Comparison of ENCODE assay signal across 8 mouse cellular contexts in the genomic region with DNA sequence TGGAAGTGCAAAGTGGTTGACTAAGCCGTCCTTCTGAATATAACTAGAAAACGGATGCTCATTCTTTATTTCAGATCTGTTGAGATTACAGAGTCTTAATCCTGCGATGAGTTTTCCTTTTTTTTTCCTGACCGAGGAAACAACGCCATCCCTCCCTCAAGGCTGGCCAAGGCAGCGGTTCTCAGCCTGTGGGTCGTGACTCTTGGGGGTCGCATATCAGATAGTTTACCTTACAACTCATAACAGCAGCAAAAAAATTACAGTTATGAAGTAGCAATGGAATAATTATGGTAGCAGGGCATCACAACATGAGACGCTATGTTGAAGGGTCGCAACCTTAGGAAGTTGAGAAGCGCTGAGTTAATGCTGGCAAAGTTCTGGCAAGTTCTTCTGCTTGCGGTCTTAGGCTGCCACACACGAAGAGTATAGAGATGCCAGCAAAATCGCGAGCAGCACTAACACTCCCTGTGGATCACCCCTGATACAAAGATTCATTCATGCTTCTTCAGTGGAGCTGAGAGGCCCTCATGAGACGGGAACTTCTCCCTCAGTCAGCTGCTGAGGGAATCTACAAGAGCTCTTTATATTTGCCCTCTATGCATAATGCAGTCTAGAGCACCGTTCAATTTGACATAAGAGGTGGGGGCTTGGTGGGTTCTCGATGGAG. TPM values are rescaled to one million over a fixed set of nuclear protein-coding genes. Genes with fewer than 3 reads are reported as not detected.
A peak's percentile ranks its signal among the peaks of the same experiment; 100 is the strongest.
DNase-seq lines count a peak whose midpoint lies in the region; ATAC-seq and TF ChIP-seq lines count a peak whose summit lies in the region.

No protein-coding gene starts in this region.

- no peaks in the 10 kb centered on the region for H3K27me3 ChIP-seq in kidney, postnatal 0 days (ENCODE audit: insufficient read depth, low read length)
- H3K27me3 ChIP-seq in embryonic facial prominence, embryonic 10.5 days (replicated peaks; ENCODE audit: low read depth, poor library complexity, severe bottlenecking): no peaks in the 10 kb centered on the region
- no peaks in the 10 kb centered on the region for H3K27me3 ChIP-seq in hindbrain, embryonic 15.5 days
- no peaks in the 10 kb centered on the region for H3K27me3 ChIP-seq in midbrain, postnatal 0 days (ENCODE audit: insufficient read depth, low read length)

- H3K4me2 ChIP-seq in kidney, postnatal 0 days (ENCODE audit: low read length): peak overlapping the region; percentile 55
- H3K4me2 ChIP-seq in hindbrain, embryonic 15.5 days: peak overlapping the region; percentile 62
- peak overlapping the region; percentile 46 for H3K4me2 ChIP-seq in midbrain, postnatal 0 days (ENCODE audit: low read depth, low read length, poor library complexity, severe bottlenecking)

- WGBS in kidney, postnatal 0 days: 45% methylated on average over 18 of the region's 18 CpGs
- WGBS in embryonic facial prominence, embryonic 10.5 days: 52% methylated on average over 18 of the region's 18 CpGs
- WGBS in hindbrain, embryonic 15.5 days: 43% methylated on average over 18 of the region's 18 CpGs
- WGBS in midbrain, postnatal 0 days: 48% methylated on average over 18 of the region's 18 CpGs

- H3K4me1 ChIP-seq in kidney, postnatal 0 days (replicated peaks; ENCODE audit: insufficient read depth, low read length): 0 out of 2 replicates have a peak, but pooled peaks cover 6% of the 10 kb centered on the region
- peaks cover 23% of the 10 kb centered on the region for H3K4me1 ChIP-seq in embryonic facial prominence, embryonic 10.5 days
- peaks cover 15% of the 10 kb centered on the region for H3K4me1 ChIP-seq in hindbrain, embryonic 15.5 days (replicated peaks)
- peaks cover 5% of the 10 kb centered on the region for H3K4me1 ChIP-seq in midbrain, postnatal 0 days (ENCODE audit: insufficient read depth, low read length)

- 0 out of 2 replicates have a peak, but pooled peaks cover 7% of the 10 kb centered on the region for H3K36me3 ChIP-seq in kidney, postnatal 0 days (ENCODE audit: insufficient read depth, low read length)
- peaks cover 31% of the 10 kb centered on the region for H3K36me3 ChIP-seq in embryonic facial prominence, embryonic 10.5 days (replicated peaks)
- H3K36me3 ChIP-seq in hindbrain, embryonic 15.5 days: no peaks in the 10 kb centered on the region
- H3K36me3 ChIP-seq in midbrain, postnatal 0 days (ENCODE audit: insufficient read depth, low read length): no peaks in the 10 kb centered on the region

- 0 out of 2 replicates have a peak overlapping the region, but pooled peaks have one; percentile 16 for H3K27ac ChIP-seq in kidney, postnatal 0 days
- peak overlapping the region; percentile 86 for H3K27ac ChIP-seq in embryonic facial prominence, embryonic 10.5 days (replicated peaks)
- H3K27ac ChIP-seq in hindbrain, embryonic 15.5 days (replicated peaks): peak overlapping the region; percentile 25
- H3K27ac ChIP-seq in midbrain, postnatal 0 days (ENCODE audit: low read depth, low read length): 0 out of 2 replicates have a peak overlapping the region, but pooled peaks have one; percentile 55

- H3K9me3 ChIP-seq in kidney, postnatal 0 days (replicated peaks; ENCODE audit: low read length): no peaks in the 10 kb centered on the region
- H3K9me3 ChIP-seq in embryonic facial prominence, embryonic 10.5 days: no peaks in the 10 kb centered on the region
- H3K9me3 ChIP-seq in hindbrain, embryonic 15.5 days: no peaks in the 10 kb centered on the region
- no peaks in the 10 kb centered on the region for H3K9me3 ChIP-seq in midbrain, postnatal 0 days (ENCODE audit: low read length)

- peak overlapping the region; percentile 75 for H3K4me3 ChIP-seq in kidney, postnatal 0 days (replicated peaks; ENCODE audit: low read depth, low read length)
- H3K4me3 ChIP-seq in embryonic facial prominence, embryonic 10.5 days: peak overlapping the region; percentile 92
- peak overlapping the region; percentile 54 for H3K4me3 ChIP-seq in hindbrain, embryonic 15.5 days
- H3K4me3 ChIP-seq in midbrain, postnatal 0 days (ENCODE audit: low read depth, low read length): peak overlapping the region; percentile 55

- no peak for DNase-seq in kidney, postnatal 0 days (ENCODE audit: low spot score)
- no peak for DNase-seq in kidney, adult 8-10 months
- DNase-seq in embryonic facial prominence, embryonic 10.5 days (ENCODE audit: low spot score): no peak
- DNase-seq in midbrain, postnatal 0 days (ENCODE audit: low spot score): peak; percentile 23
- no peak for DNase-seq in layer of hippocampus, adult 8-10 months (ENCODE audit: low spot score in 2 of 2)
- no peak for DNase-seq in Muller cell, postnatal 12 days (ENCODE audit: inconsistent ontology term)
- DNase-seq in adrenal gland, postnatal 14 days: no peak

- H3K9ac ChIP-seq in kidney, postnatal 0 days (ENCODE audit: low read depth, low read length): 0 out of 2 replicates have a peak overlapping the region, but pooled peaks have one; percentile 23
- no peak overlapping the region for H3K9ac ChIP-seq in hindbrain, embryonic 15.5 days
- 0 out of 2 replicates have a peak overlapping the region, but pooled peaks have one; percentile 36 for H3K9ac ChIP-seq in midbrain, postnatal 0 days (replicated peaks; ENCODE audit: low read length, poor library complexity, severe bottlenecking)

- no peak for ATAC-seq in kidney, postnatal 0 days (replicated peaks; ENCODE audit: low FRiP score, low read depth)
- peak; percentile 40; the same call in 1 of the 2 replicates for ATAC-seq in hindbrain, embryonic 15.5 days (ENCODE audit: low FRiP score, low read depth)
- 0 out of 2 replicates have a peak, but pooled peaks have one; percentile 52 for ATAC-seq in midbrain, postnatal 0 days (ENCODE audit: low FRiP score)

- TF ChIP-seq CTCF in kidney, postnatal 0 days (IDR thresholded peaks at IDR 0.05; ENCODE audit: low read depth): no peak
- no peak for TF ChIP-seq CTCF in midbrain, postnatal 0 days (IDR thresholded peaks at IDR 0.05)

RNA-seq across cellular contexts. Expression of a gene that starts 0.6 kb away (rescaled TPM):
- 70.5 and 85.9 TPM in 2 replicates for polyA plus RNA-seq in kidney, postnatal 0 days (2015; fragmentation: Nextera tagmentation; extraction: Ambion mirVana)
- 332 and 336 TPM in 2 replicates for polyA plus RNA-seq in embryonic facial prominence, embryonic 10.5 days (2016; fragmentation: Nextera tagmentation; extraction: Ambion mirVana)
- 43.7 and 56.9 TPM in 2 replicates for polyA plus RNA-seq in hindbrain, embryonic 15.5 days (2015; fragmentation: Nextera tagmentation; extraction: Ambion mirVana)
- 13.9 and 21.1 TPM in 2 replicates for total RNA-seq in midbrain, postnatal 0 days (2014; rRNA removed)
- polyA plus RNA-seq in midbrain, postnatal 0 days (2015; fragmentation: Nextera tagmentation; extraction: Ambion mirVana): 7.4 and 10.0 TPM in 2 replicates
- 1 to 10 TPM in 2 of 4 experiments, under 1 TPM in 2; 0.62 to 2.4 (median 1.2) TPM for total RNA-seq in layer of hippocampus, adult 8-10 months (2022)
- total RNA-seq in adrenal gland, postnatal 14 days (2021): 52.0 and 70.5 TPM in 2 replicates

RNA-seq across cellular contexts. Expression of a gene that starts 16.4 kb away (rescaled TPM):
- polyA plus RNA-seq in kidney, postnatal 0 days (2015; fragmentation: Nextera tagmentation; extraction: Ambion mirVana): 584 and 616 TPM in 2 replicates
- 658 and 684 TPM in 2 replicates for polyA plus RNA-seq in embryonic facial prominence, embryonic 10.5 days (2016; fragmentation: Nextera tagmentation; extraction: Ambion mirVana)
- 145 and 146 TPM in 2 replicates for polyA plus RNA-seq in hindbrain, embryonic 15.5 days (2015; fragmentation: Nextera tagmentation; extraction: Ambion mirVana)
- 78.8 and 96.7 TPM in 2 replicates for total RNA-seq in midbrain, postnatal 0 days (2014; rRNA removed)
- 92.4 and 104 TPM in 2 replicates for polyA plus RNA-seq in midbrain, postnatal 0 days (2015; fragmentation: Nextera tagmentation; extraction: Ambion mirVana)
- total RNA-seq in layer of hippocampus, adult 8-10 months (2022): 10 to 100 TPM; 69.7 to 86.8 (median 75.2) TPM
- total RNA-seq in adrenal gland, postnatal 14 days (2021): 112 and 219 TPM in 2 replicates

RNA-seq across cellular contexts. Expression of a gene that starts 41.8 kb away (rescaled TPM):
- polyA plus RNA-seq in kidney, postnatal 0 days (2015; fragmentation: Nextera tagmentation; extraction: Ambion mirVana): 1.1 and 1.6 TPM in 2 replicates
- 0.25 TPM in 1 of 2 replicates, not detected in the other for polyA plus RNA-seq in embryonic facial prominence, embryonic 10.5 days (2016; fragmentation: Nextera tagmentation; extraction: Ambion mirVana)
- 1.8 and 3.1 TPM in 2 replicates for polyA plus RNA-seq in hindbrain, embryonic 15.5 days (2015; fragmentation: Nextera tagmentation; extraction: Ambion mirVana)
- 3.0 and 5.1 TPM in 2 replicates for total RNA-seq in midbrain, postnatal 0 days (2014; rRNA removed)
- 4.5 and 5.1 TPM in 2 replicates for polyA plus RNA-seq in midbrain, postnatal 0 days (2015; fragmentation: Nextera tagmentation; extraction: Ambion mirVana)
- 1 to 10 TPM in 2 of 4 experiments, not detected in 2; 1.4 to 1.6 TPM for total RNA-seq in layer of hippocampus, adult 8-10 months (2022)
- not detected in 2 replicates for total RNA-seq in adrenal gland, postnatal 14 days (2021)

Comparison
In these comparisons a context has a peak if more than half of its experiments do, and no peak if none do; other contexts are left out.
1. H3K27ac ChIP-seq: peak in every context shown above with its lines; median percentile 86 in embryonic facial prominence, embryonic 10.5 days; 55 in midbrain, postnatal 0 days; 25 in hindbrain, embryonic 15.5 days; 16 in kidney, postnatal 0 days.